Mouse (Mus musculus) left cerebral cortex, adult 8-10 months (tissue): ENCODE measurements around the gene Cited4. TPM values are rescaled to one million over a fixed set of nuclear protein-coding genes. Genes with fewer than 3 reads are reported as not detected.

Experiments
- DNase-seq, 2 experiments: peaks; one replicate each; pipeline ENCODE4 v3.0.0; 2022; ENCODE audit warnings: low spot score in 2 of 2
- total RNA-seq, 4 experiments: library from RNA; stranded (reverse); gene quantifications; 2 replicates each; pipeline ENCODE4 v1.2.4; 2022

Gene Cited4
- total RNA-seq, 4 experiments from 2014 or later: 14.1 to 18.0 (median 17.1) TPM

DNA sequence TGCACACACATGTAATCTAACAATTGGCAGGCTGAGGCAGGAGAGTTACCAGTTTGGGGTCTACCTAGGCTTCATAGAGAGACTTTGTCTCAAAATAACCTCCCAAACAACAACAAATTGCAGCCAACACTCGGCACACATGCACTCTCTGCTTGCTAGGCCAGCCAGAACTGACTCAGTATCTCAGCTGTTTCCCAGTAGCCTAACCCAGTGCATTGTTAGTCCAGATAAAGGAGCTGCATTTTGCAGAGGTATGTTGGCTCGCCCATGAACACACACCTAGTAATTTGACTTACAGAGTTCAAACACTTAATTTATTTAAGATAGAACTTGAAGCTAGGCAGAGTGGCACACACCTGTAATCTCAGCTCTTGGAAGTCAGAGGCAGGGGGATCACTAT is 9.3 kb downstream of the Cited4 start:
- DNase-seq: no peak

DNA sequence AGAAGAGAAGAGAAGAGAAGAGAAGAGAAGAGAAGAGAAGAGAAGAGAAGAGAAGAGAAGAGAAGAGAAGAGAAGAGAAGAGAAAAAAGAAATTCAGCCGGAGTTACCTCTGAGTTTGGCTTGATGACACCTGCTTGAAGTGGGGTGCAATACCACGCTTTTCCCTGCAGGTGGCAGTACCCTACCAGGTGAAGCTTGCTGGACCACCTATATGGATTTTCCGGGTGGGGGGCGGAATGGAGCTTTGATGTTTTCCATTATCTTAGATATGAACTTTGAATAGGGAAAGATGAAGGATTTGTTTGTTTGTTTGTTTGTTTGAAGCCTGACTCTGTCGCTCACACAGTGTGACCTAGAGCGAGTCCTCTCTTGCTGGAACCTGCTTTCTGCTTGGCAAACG is 14.6 kb downstream of the Cited4 start:
- no peak for DNase-seq

DNA sequence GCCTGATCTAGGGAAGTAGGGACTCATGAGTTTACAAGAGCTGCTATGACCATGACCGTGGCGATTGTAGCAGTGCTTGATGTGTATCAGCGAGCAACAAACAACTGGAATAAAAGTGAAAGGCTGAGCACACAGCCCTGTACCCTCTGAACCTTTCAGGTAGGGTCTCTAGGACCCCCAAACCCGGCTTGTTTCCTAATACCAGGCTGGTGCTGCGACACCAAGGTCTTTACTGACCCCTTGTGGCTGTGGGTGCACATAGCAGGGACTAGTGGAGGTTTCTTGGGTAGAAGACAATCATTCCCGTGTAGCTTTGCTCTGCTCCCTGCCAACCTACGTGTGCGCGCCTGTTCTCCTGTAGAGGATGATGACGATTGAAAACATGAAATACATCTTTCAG is 15.8 kb downstream of the Cited4 start:
- peak in 1 of 2 experiments; percentile 62 for DNase-seq

DNA sequence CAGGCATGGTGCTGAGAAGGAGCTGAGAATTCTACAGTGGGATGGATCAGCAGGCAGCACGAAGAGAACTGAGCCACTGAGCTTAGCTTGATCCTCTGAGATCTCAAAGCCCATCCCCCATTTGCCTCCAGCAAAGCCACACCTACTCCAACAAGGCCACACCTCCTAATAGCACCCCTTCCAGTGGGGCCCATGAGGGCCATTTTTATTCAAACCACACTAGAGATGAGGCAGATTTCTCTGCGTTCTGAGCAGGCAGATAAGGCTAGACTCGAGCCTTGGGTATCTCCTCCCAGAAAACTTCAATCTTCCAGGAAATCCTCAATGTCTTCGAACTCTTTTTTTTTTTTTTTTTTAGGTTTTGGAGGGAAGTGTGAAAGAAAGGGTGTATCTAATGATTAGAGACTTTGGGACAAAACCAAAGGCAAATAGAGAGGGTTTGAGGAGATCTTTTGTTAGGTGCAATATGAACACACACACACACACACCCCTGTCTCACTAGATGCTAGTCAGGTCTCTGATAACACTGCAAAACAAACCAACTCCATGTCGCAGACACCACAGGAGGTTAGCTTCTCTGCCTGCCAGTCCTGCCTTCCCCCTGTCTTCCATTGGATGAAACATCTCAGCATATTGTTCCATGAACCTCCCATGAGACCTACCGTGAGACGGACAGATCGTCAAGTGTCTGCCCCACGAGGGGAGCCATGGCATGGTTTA is 17.1 kb downstream of the Cited4 start:
- DNase-seq: no peak

DNA sequence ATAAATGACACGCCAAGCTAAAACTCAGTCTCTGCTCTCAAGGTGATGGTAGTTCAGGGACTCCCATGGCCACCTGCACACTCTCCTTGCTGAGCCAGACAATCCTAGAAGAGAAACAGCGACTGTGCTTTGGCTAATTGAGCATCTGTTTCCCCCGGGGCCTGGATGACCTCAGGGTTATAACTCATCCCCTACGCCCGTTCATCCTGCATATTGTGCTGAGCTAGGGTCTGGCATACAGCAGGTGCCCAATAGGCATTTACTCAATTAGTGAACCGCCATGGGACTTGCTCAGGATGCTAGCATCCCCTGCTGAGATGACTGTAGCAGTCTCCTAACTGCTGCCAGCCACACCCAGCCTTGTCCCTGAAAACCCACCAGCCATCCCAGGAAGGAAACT is 20.9 kb downstream of the Cited4 start:
- no peak for DNase-seq

DNA sequence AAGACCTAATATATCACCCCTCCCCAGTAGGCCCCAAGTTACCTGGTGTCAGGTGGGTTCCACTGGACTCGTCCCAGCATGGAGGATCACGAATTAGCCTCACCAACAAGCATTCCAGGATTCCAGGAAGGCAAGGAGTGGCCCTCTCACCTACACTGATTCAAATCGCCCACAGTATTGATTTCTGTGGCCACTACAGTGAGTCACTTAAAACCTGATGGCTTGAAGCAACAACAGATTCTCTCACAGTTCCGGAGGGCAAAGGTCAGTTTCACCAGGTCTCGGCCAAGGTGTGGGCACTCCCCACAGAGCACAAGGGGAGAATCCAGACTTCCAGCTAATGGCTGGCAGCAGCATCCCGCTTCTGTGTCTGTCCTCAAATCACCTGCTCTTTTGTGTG is 22.9 kb downstream of the Cited4 start:
- no peak for DNase-seq

DNA sequence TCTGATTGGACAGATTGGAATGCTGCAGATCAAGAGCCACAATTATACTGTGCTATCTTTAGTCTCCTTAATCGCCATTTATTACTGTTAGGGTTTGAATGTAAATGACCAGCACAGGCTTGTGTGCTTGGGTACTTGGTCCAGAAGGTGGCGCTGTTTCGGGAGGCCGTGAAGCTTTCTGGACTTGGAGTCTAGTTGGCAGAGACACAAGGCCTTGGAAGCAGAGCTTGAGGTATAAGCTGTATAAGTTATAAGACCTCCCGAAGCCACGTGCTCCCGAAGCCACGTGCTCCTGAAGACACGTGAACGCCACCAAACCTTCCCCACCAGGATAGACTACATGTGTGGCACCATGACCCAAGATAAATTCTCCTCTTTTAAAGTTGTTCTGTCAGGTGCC is 26.3 kb downstream of the Cited4 start:
- peak in 1 of 2 experiments; percentile 42 for DNase-seq

DNA sequence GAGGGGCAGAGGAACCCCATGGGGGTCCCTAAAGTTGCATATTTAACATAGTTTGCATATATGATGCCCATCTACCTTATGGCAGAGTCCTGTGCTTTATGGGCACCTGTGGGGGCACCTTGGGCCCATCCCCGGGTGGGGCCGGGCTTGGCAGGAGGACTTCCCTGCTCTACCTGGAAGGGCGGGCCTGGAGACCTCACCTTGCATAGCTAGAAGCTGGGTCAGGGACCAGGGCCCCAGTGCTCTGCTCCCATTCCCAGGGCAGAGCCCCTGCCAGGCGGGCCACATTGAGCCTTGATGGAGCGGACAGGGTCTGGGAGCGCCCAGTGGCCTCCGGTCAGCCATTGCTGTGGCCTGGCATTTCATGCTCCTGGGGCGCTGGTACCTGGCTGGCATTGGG is 31.0 kb downstream of the Cited4 start:
- DNase-seq: no peak

DNA sequence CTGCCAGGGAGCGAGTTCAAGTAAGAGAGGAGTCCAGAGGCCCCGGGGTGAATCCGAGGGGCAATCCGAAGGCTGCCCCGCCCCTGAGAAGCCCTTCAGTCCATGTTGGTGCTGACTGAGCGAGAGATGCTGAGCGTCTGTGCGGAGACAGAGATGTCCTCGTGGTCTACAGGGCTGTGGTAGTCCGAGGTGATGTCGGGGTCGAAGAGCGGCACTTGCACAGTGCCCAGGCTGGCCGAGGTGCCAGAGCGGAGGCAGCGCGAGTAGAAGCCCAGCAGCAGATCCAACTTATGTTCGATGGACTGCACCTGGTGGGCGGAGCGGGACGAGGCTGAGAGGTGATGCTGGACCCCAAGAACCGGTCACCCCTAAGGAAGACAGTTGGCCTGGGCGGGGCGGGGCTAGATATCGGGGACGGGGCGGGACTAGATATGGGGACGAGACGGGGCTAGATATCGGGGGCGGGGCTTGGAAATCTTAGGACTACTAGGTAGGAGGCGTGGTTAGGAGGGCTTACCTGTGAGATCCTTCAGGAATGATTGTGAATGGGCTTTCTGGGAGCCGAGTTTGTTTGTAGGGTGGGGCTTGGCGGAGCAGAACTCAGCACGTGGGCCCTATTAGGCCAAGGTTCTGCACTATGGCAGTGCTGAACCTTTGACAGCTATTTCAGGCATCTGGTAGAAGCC is 31.6 kb downstream of the Cited4 start:
- no peak for DNase-seq

DNA sequence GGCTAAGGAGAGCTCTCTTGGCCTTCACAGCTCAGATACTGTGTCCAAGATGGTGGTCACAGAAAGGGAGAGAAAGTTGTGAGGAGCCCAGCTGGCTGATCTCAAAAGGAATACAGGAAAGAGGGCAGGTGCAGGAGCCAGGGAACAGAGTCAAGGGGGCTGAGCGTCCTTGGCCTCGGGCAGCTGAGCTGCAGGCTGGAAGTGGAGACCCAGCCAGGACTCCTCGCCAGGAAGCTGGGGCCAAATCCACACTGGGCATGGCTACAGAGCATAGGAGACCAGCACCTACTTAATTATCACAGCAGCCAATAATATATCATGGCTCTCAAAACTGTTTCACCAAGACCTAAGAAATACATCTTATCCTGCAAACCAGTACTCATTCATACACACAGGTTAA is 34.8 kb downstream of the Cited4 start:
- DNase-seq: no peak

DNA sequence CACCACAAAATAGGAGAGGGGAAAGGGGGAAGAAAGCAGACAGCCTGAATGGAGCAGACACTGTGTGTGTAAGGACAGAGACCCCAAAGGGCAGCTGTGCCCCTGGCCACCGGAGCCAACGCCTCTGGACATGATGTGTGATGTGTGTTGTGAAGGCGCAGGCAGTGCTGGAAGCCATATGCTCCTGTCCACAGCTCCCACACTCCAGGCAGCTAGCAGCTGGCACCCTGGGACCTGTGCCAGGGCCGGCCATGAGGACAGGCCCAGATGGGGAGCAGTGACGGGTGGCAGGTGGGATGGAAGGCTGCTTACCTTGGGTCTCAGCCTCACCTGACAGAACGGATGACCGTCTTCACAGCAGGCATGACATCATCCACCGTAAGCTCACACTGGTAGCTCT is 35.7 kb downstream of the Cited4 start:
- peak in 1 of 2 experiments; percentile 82 for DNase-seq

DNA sequence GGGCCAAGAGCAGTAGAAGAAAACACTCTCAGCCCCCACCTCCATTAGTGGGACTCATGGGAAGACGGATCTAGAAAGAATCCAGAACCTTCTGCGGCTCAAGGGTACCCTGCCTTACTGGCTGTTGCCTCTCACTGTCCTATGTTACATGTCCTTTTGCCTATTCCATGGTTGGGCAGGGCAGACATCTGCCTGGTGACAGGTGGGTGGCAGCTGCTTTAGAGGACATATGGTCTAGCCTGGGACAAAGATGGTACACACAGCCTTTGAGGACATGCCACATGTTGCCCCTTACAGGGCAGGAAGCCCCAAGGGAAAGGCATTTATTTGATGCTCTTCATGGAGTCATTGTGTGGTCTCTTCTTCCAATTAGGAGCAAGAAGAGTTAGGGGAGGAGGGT is 36.1 kb downstream of the Cited4 start:
- no peak for DNase-seq

DNA sequence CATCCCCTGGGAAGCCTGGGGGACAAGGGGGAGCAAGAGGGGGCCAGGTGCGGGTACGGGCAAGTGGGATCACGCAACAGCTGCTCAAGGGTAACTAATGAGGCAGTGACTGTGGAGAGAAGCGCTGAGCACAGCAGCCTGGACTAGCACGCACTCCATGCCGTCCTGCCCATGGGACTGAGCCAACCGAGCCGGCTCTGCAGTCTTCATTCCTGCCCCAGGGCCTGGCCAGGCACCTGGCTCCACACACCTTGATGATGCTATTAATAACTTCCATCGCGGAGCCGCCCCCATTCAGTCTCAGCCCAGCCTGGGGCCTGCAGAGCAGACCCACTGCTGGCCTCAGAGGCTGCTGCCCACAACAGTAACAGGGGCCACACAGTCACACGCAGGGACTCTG is 45.9 kb downstream of the Cited4 start:
- DNase-seq: no peak

DNA sequence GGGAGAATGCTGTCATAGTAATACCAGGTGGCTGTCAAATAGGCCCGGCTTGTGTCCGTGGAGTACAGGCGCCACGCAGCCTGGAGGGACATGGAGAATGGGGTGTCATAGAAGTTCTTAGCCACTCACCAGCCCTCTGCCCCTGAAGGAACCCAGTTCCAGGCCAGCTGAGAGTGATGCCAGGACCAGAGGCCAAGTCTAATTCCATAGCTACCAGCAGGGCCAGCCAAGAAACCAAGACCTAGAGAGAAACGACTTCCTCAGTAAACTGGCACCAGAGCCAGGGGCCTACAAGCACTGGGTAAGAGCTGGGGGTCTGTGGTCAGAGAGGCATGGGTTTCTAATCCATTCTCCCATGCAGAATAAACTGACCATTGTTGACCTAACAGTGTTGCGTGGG is 46.6 kb downstream of the Cited4 start:
- DNase-seq: no peak

DNA sequence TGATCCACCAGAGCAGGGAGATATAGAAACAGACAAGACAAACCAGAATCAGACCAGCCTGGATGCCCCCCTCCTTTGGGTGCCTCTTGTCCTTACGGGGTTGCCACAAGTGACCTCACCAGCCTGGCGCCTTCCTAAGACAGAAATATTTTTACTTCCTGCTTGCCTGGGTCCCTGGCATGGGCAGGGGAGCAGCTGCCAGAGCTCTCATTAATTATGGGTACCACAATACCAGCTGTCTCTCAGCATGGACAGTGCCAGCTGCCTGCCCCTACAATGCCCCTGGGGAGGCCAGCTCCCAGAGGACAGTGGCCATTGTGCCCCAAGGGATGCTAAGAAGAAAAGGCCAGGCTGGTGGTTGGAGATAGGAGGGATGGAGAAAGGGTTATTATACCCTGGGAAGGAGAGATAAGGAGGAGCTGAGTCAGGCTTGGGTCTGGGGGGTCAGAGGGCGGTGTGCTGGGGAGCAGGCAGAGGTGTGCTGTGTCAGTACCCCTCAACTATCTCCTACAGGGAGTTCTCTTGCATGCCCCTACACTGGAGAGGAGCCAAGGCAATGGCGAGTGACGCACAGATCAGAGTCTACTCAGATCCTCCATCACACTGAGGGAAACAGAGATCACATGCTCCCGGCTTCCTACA is 47.6 kb downstream of the Cited4 start:
- DNase-seq: peak in 1 of 2 experiments; percentile 49

DNA sequence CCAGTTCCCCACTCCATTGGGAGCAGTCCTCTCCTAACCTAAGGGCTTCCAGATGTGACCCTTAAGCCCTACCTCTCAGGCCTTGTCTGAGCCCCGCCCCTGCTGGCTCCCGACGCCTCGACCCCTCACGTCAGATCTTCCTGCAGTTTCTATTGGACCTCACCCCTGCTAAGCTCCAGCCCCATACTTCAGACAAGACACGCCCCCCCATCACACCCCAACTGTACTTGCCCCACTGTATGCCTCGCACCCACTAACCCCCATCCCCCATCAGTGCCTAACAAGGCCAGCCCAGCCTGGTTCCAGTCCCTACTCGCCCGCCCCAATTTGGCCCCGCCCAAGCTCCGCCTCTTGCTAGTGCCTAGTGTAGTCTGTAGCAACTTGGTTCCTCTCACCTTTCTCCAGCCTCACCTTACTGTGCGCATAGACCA is 49.8 kb downstream of the Cited4 start:
- DNase-seq: no peak

DNA sequence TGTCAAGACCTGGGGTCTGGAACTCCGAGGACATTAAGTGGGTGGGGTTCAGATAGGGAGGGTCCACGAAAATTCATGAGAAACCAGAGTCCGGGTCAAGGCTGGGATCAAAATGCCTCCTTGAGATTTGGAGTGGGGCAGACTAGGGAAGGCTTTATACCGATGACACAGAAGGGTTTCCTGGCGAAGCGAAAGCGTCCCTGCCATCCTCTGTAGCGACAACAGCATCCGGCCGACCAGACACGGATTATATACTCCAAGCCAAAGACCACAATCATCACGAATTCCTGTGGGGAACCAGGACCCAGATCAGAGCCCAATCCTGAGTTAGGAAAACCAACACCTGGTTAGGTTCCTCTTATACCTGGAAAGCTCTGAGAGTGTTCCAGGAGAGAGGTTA is 50.4 kb downstream of the Cited4 start:
- DNase-seq: no peak

Other genes starting within 250 kb of the Cited4 start
- gene Slfnl1, start 134.3 kb upstream of the Cited4 start, total RNA-seq: under 1 TPM; 0.46 to 0.56 (median 0.51) TPM
- 10 to 100 TPM; 36.9 to 37.8 (median 37.8) TPM for gene Ctps, start 96.3 kb upstream of the Cited4 start, total RNA-seq
- gene Gm8439, start 77.8 kb upstream of the Cited4 start, total RNA-seq: not detected
- gene Kcnq4, start 82.0 kb downstream of the Cited4 start, total RNA-seq: 1 to 10 TPM; 7.5 to 9.1 (median 7.7) TPM
- gene Nfyc, start 165.0 kb downstream of the Cited4 start, total RNA-seq: 10 to 100 TPM; 42.4 to 48.9 (median 47.9) TPM
- 100 to 1,000 TPM; 137 to 160 (median 147) TPM for gene Rims3, start 188.2 kb downstream of the Cited4 start, total RNA-seq